Mouse (Mus musculus): ENCODE data around the gene Klrb1a. TPM values are rescaled to one million over a fixed set of nuclear protein-coding genes. Genes with fewer than 3 reads are reported as not detected.

Klrb1a gene
- polyA plus RNA-seq, 2 experiments: 0.11 to 0.55 TPM

- Histone ChIP-seq H3K27me3 (ENCODE audit: control insufficient read depth, insufficient read depth, low read length) (no peaks in the 10 kb centered on the region), H3K27ac (no peak overlapping the region), H3K9ac (replicated peaks) (no peak overlapping the region), H3K36me3 (replicated peaks; ENCODE audit: control insufficient read depth, insufficient read depth, low read depth) (no peaks in the 10 kb centered on the region), H3K4me3 (ENCODE audit: insufficient read depth in 1 of 2, low read depth in 2 of 2, low read length in 2 of 2) (no peak overlapping the region), H3K9me3 (ENCODE audit: control insufficient read depth, low read length) (no peaks in the 10 kb centered on the region), H3K4me1 (replicated peaks; ENCODE audit: control insufficient read depth in 2 of 2, insufficient read depth in 2 of 2, low read length in 1 of 2) (no peaks in the 10 kb centered on the region), H3K4me2 (ENCODE audit: low read depth) (no peak overlapping the region)
- no peak for ATAC-seq (ENCODE audit: insufficient read depth)
- WGBS (ENCODE audit: insufficient replicate concordance): 60% methylated on average over 4 of the region's 4 CpGs
- TF ChIP-seq EP300 (IDR thresholded peaks at IDR 0.05; ENCODE audit: low read depth) (no peak), CTCF (IDR thresholded peaks at IDR 0.05; ENCODE audit: low read depth) (no peak)
- no peak for DNase-seq (ENCODE audit: low read depth in 3 of 3, low spot score in 3 of 3)
These were observed 1.1 kb upstream of the Klrb1a start for GRCm38 (mm10) chr6:128624425-128624824.

- H3K4me3 ChIP-seq (ENCODE audit: insufficient read depth in 1 of 2, low read depth in 2 of 2, low read length in 2 of 2): no peak overlapping the region
- no peaks in the 10 kb centered on the region for H3K9me3 ChIP-seq (ENCODE audit: control insufficient read depth, low read length)
- H3K36me3 ChIP-seq (replicated peaks; ENCODE audit: control insufficient read depth, insufficient read depth, low read depth): no peaks in the 10 kb centered on the region
- H3K27me3 ChIP-seq (ENCODE audit: control insufficient read depth, insufficient read depth, low read length): no peaks in the 10 kb centered on the region
- ATAC-seq (ENCODE audit: insufficient read depth): no peak
- no peak overlapping the region for H3K4me2 ChIP-seq (ENCODE audit: low read depth)
- no peak for TF ChIP-seq EP300 (IDR thresholded peaks at IDR 0.05; ENCODE audit: low read depth)
- no peak for TF ChIP-seq CTCF (IDR thresholded peaks at IDR 0.05; ENCODE audit: low read depth)
- 27% methylated on average over 2 of the region's 2 CpGs for WGBS (ENCODE audit: insufficient replicate concordance)
- no peak overlapping the region for H3K27ac ChIP-seq
- H3K9ac ChIP-seq (replicated peaks): no peak overlapping the region
- no peak for DNase-seq (ENCODE audit: low read depth in 3 of 3, low spot score in 3 of 3)
- H3K4me1 ChIP-seq (replicated peaks; ENCODE audit: control insufficient read depth in 2 of 2, insufficient read depth in 2 of 2, low read length in 1 of 2): no peaks in the 10 kb centered on the region
These were observed 600 bp downstream of the Klrb1a start for GRCm38 (mm10) chr6:128622733-128623132.

GRCm38 (mm10) chr6:128606350-128606749, 17.0 kb downstream of the Klrb1a start:
- no peak for ATAC-seq (ENCODE audit: insufficient read depth)
- Histone ChIP-seq H3K9ac (replicated peaks) (no peak overlapping the region), H3K27me3 (ENCODE audit: control insufficient read depth, insufficient read depth, low read length) (no peaks in the 10 kb centered on the region), H3K4me1 (replicated peaks; ENCODE audit: control insufficient read depth in 2 of 2, insufficient read depth in 2 of 2, low read length in 1 of 2) (no peaks in the 10 kb centered on the region), H3K27ac (no peak overlapping the region), H3K36me3 (replicated peaks; ENCODE audit: control insufficient read depth, insufficient read depth, low read depth) (no peaks in the 10 kb centered on the region), H3K4me2 (ENCODE audit: low read depth) (no peak overlapping the region), H3K4me3 (ENCODE audit: insufficient read depth in 1 of 2, low read depth in 2 of 2, low read length in 2 of 2) (no peak overlapping the region), H3K9me3 (ENCODE audit: control insufficient read depth, low read length) (no peaks in the 10 kb centered on the region)
- no peak for DNase-seq (ENCODE audit: low read depth in 3 of 3, low spot score in 3 of 3)
- TF ChIP-seq EP300 (IDR thresholded peaks at IDR 0.05; ENCODE audit: low read depth): no peak
- no peak for TF ChIP-seq CTCF (IDR thresholded peaks at IDR 0.05; ENCODE audit: low read depth)
- 60% methylated on average over 9 of the region's 9 CpGs for WGBS (ENCODE audit: insufficient replicate concordance)

GRCm38 (mm10) chr6:128604512-128604911, 18.8 kb downstream of the Klrb1a start:
- no peaks in the 10 kb centered on the region for H3K36me3 ChIP-seq (replicated peaks; ENCODE audit: control insufficient read depth, insufficient read depth, low read depth)
- H3K4me2 ChIP-seq (ENCODE audit: low read depth): no peak overlapping the region
- no peaks in the 10 kb centered on the region for H3K4me1 ChIP-seq (replicated peaks; ENCODE audit: control insufficient read depth in 2 of 2, insufficient read depth in 2 of 2, low read length in 1 of 2)
- H3K4me3 ChIP-seq (ENCODE audit: insufficient read depth in 1 of 2, low read depth in 2 of 2, low read length in 2 of 2): no peak overlapping the region
- H3K9ac ChIP-seq (replicated peaks): no peak overlapping the region
- H3K27ac ChIP-seq: no peak overlapping the region
- TF ChIP-seq EP300 (IDR thresholded peaks at IDR 0.05; ENCODE audit: low read depth) (no peak), CTCF (IDR thresholded peaks at IDR 0.05; ENCODE audit: low read depth) (peak; percentile 60; the same call in 1 of the 2 replicates)
- no peak for DNase-seq (ENCODE audit: low read depth in 3 of 3, low spot score in 3 of 3)
- H3K9me3 ChIP-seq (ENCODE audit: control insufficient read depth, low read length): no peaks in the 10 kb centered on the region
- 17% methylated on average over 5 of the region's 5 CpGs for WGBS (ENCODE audit: insufficient replicate concordance)
- H3K27me3 ChIP-seq (ENCODE audit: control insufficient read depth, insufficient read depth, low read length): no peaks in the 10 kb centered on the region
- ATAC-seq (ENCODE audit: insufficient read depth): no peak

- Histone ChIP-seq H3K4me2 (ENCODE audit: low read depth) (no peak overlapping the region), H3K9ac (replicated peaks) (no peak overlapping the region), H3K4me3 (ENCODE audit: insufficient read depth in 1 of 2, low read depth in 2 of 2, low read length in 2 of 2) (no peak overlapping the region), H3K27ac (no peak overlapping the region), H3K9me3 (ENCODE audit: control insufficient read depth, low read length) (no peaks in the 10 kb centered on the region), H3K27me3 (ENCODE audit: control insufficient read depth, insufficient read depth, low read length) (no peaks in the 10 kb centered on the region), H3K36me3 (replicated peaks; ENCODE audit: control insufficient read depth, insufficient read depth, low read depth) (no peaks in the 10 kb centered on the region), H3K4me1 (replicated peaks; ENCODE audit: control insufficient read depth in 2 of 2, insufficient read depth in 2 of 2, low read length in 1 of 2) (no peaks in the 10 kb centered on the region)
- TF ChIP-seq CTCF (IDR thresholded peaks at IDR 0.05; ENCODE audit: low read depth): no peak
- no peak for TF ChIP-seq EP300 (IDR thresholded peaks at IDR 0.05; ENCODE audit: low read depth)
- ATAC-seq (ENCODE audit: insufficient read depth): no peak
- no peak for DNase-seq (ENCODE audit: low read depth in 3 of 3, low spot score in 3 of 3)
- 52% methylated on average over 10 of the region's 10 CpGs for WGBS (ENCODE audit: insufficient replicate concordance)
These were observed 20.7 kb downstream of the Klrb1a start for GRCm38 (mm10) chr6:128602463-128603201.

Data from liver, embryonic 14.5 days (tissue).